Mouse (Mus musculus) heart, adult 11 months (tissue): ENCODE results near the gene Cbx1.
"Not testable (repeated sequence)": the region's sequence is repeated elsewhere in the genome, so short reads cannot be mapped to it uniquely, and the experiment has no call there.

Experiments used
- DNase-seq: peaks from one replicate; pipeline ENCODE4 v3.0.0; 2022

Gene Cbx1

DNA sequence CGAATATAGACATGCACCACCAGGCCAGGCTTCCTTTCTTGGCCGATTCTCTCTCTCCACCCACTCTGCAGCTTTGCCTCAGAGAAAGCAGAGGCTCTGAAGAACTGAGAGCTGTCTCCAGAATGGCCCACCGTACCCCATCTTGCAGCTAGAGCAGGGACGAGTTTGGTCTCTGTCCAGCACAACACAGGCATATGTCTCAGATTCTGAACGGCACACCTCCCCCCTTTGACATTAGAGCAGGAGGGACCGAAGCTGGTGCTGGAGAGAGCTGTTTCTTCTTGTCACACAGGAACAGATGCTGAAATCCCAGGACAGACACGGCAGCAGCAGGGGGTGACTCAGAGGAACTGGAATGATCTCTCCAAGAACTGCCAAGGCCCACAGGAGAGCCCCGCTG, 51.4 kb downstream of the Cbx1 start:
- no peak for DNase-seq

DNA sequence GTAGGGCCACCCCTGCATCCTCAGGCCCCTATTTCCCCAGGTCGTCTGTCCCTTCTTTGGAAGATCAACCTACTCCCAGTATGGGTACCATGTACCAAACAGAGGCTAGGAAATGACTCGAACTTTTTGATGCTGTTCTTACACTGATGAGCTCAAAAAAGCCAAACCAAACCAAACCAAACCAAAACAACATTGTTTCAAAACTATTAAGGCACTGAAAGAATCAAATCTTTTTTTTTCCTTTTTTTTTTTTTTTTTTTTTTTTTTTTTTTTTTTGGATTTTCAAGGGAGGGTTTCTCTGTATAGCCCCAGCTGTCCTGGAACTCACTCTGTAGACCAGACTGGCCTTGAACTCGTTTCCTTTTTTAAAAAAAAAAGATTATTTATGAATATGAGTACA, 54.7 kb downstream of the Cbx1 start:
- DNase-seq, result no peak

DNA sequence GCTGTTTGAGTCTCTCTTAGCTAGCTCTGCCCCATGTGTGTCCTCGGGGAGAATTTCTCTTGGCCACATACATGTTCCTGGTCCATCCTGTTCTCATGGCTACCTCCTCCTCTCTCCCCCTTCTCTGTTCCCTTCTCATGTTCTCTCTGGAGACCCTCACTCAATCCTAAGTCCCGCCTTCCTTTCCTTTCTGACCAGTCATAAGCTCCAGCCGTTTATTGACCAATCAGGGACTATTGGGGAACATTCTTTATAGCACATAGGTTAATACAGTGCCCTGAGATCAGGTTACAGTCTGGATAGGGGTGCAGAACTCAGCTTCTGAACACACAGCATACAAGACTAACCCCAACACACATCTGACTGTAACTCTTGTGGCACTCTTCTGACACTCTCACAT, 58.3 kb downstream of the Cbx1 start:
- no peak for DNase-seq

DNA sequence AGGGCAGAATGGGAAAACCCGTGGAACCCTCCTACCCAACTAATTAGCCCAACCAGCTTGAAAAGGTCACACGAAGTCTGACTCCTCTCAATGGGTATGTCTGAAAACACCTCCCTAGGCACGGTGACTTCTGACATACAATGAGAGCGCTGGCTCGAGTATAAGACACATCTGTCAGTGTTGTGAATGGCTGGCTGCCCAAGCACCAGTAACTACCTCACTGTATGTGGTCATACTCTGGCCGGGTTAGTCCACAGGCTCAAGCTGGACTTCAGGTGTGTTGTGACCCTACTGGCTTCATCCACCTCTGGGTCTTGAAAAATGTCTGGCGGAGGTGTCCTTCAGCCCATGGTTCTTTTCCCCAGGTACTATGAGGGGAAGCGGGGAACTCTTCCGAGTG, 59.8 kb downstream of the Cbx1 start:
- DNase-seq, result peak; percentile 91

DNA sequence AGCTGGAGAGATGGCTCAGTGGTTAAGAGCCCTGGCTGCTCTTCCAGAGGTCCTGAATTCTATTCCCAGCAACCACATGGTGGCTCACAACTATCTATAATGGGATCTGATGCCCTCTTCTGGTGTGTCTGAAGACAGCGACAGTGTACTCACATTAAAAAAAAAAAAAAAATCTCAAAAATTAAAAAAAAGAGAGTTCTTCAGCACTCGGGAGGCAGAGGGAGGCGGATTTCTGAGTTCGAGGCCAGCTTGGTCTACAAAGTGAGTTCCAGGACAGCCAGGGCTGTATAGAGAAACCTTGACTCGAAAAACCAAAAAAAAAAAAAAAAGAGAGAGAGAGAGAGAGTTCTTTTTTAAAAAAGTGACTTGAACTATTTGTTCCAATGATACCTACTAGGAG, 60.2 kb downstream of the Cbx1 start:
- not testable (repeated sequence) for DNase-seq

DNA sequence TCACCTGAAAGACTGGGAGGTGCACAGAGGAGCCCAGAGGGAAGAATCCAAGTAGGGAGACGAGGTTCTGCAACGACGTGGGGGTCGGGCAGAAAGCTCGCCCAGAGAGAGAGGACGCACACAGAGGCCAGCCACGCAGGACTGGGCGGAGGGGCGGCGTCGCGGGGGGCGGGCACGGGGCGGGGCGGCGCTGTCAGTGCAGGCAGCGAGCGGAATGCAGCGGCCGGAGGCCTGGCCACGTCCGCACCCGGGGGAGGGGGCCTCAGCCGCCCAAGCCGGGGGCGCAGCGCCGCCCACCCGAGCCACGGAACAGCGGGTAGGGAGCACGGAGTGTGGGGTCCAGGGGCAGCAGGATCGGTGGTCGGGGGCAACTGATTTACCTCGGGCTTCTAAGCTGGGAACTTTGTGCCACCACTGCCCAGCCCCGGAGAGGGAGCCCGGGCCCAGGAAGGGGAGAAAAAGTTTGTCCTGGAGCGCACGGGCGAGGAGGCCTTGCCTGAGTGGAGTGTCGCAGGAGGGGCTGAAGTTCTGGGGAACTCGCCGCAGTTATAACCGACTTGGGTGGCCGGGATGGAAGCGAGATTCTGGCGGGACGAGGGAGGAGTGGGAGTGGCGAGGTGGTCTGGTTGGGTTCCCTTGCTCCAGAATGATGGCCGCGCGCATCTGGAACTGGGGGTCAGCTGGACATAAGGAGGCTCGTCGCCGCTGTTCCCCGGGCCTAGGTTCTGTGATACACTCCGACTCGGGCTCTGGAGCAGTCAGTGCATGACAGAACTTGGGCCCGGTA, 60.9 kb downstream of the Cbx1 start, which contains the start of gene Copz2:
Copz2 (plus strand) TSS at position 190 of the 787 bp plus-strand sequence.
- DNase-seq, result peak; percentile 97

DNA sequence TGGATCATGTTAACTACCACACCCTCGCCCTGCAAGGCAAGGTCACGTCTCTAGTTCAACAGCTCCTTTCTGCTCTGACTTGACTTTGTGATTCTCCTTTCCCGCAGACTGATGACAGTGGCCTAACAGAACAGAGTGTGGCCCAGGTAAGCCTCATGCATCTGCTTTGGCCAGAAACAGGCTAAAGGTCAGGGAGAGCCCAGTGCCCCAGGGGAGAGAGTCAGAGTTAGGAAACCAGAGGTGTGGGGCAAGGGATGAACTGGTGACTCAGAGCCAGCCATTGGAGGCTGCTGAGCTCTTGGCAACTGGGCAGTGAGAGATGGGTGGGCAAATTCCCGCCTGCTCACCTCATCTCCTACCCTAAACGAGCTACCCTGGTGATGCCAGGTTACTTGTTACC, 68.5 kb downstream of the Cbx1 start:
- DNase-seq, result no peak
